Mouse (Mus musculus) neural tube, embryonic 13.5 days (tissue): ENCODE data around the gene 4933405L10Rik. TPM values are rescaled to one million over a fixed set of nuclear protein-coding genes. Genes with fewer than 3 reads are reported as not detected.

Experiments used
- ATAC-seq: fragments of 200-750 bp; cut with Nextera tagmentation; 2 replicates; pipeline ENCODE4 v1.8.0; 2017; ENCODE audit warnings: low read depth, mild to moderate bottlenecking, moderate TSS enrichment, moderate library complexity
- H3K27ac ChIP-seq: fragments of 300-500 bp; sonication (generic); replicated peaks from 2 replicates; pipeline ENCODE4 v1.5.1; 2015; ENCODE audit warnings: moderate library complexity, mild to moderate bottlenecking, inconsistent platforms
- H3K27me3 ChIP-seq: fragments of 300-500 bp; sonication (generic); 2 replicates; pipeline ENCODE4 v1.6.1; 2015; ENCODE audit warnings: mild to moderate bottlenecking, inconsistent platforms
- H3K36me3 ChIP-seq: fragments of 300-500 bp; sonication (generic); 2 replicates; pipeline ENCODE4 v1.6.1; 2015; ENCODE audit warnings: mild to moderate bottlenecking, inconsistent platforms
- H3K4me1 ChIP-seq: fragments of 300-500 bp; sonication (generic); replicated peaks from 2 replicates; pipeline ENCODE4 v1.6.1; 2015; ENCODE audit warnings: inconsistent platforms
- H3K4me2 ChIP-seq: fragments of 300-500 bp; sonication (generic); 2 replicates; pipeline ENCODE4 v1.6.1; 2015; ENCODE audit warnings: inconsistent platforms, mild to moderate bottlenecking, moderate library complexity
- H3K4me3 ChIP-seq: fragments of 300-500 bp; sonication (generic); 2 replicates; pipeline ENCODE4 v1.5.1; 2015; ENCODE audit warnings: mild to moderate bottlenecking, inconsistent platforms
- H3K9ac ChIP-seq: fragments of 300-500 bp; sonication (generic); 2 replicates; pipeline ENCODE4 v1.6.1; 2015; ENCODE audit warnings: moderate library complexity, mild to moderate bottlenecking, inconsistent platforms
- H3K9me3 ChIP-seq: fragments of 300-500 bp; sonication (generic); 2 replicates; pipeline ENCODE4 v1.6.1; 2016; ENCODE audit warnings: inconsistent platforms
- WGBS: fragments of 180-500 bp; shearing (Covaris S2); methylation state at CpG from one replicate; pipeline ENCODE4 v1.1.7; 2015; 5-methylcytosine and 5-hydroxymethylcytosine counted together
- polyA plus RNA-seq: library from polyadenylated mRNA; unstranded; fragments of >200 nt; fragmentation: Nextera tagmentation; extraction: Ambion mirVana; gene quantifications from 2 replicates; pipeline ENCODE4 v1.2.1, GENCODE M21; 2015

Gene 4933405L10Rik
- polyA plus RNA-seq, 1 experiment from 2014 or later = not detected

DNA sequence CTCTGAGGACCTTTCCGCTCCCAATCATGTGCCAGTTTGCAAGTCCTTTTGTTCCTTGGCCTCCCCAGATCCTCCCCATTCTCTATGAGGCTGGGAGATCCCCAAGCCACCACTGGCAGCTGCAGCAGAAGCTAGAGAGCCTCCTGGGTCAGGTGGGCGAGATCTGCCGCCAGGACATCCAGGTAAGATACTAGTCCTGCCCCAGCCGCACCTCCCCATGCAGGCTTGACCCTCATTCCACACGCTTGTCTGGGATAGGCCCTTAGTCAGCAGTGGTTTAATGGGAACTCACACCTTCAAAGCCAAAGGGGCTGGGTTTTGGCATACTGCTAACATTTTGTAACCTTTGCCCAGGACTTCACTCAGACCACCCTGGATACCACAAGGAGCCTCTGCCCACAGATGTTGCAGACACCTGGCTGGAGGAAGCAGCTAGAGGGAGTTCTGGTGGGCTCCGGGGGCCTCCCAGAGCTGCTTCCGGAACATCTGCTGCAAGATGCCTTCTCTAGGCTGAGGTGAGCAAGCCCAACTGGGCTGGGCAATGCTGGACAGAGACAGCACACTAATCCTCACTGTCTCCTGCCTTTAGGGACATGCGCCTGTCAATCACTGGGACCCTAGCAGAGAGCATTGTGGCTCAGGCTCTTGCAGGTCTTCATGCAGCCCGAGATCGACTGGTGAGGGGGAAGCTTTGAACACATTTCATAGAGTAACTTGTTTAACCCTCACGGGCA lies 14.8 kb upstream of the 4933405L10Rik start:
- H3K4me2 ChIP-seq = no peak overlapping the region
- no peaks in the 10 kb centered on the region for H3K27me3 ChIP-seq
- no peak overlapping the region for H3K27ac ChIP-seq
- WGBS = 92% methylated on average over 11 of the region's 11 CpGs
- no peak overlapping the region for H3K4me3 ChIP-seq
- H3K4me1 ChIP-seq = peaks cover 21% of the 10 kb centered on the region
- no peak overlapping the region for H3K9ac ChIP-seq
- ATAC-seq = no peak
- no peaks in the 10 kb centered on the region for H3K9me3 ChIP-seq
- peaks cover 28% of the 10 kb centered on the region for H3K36me3 ChIP-seq

DNA sequence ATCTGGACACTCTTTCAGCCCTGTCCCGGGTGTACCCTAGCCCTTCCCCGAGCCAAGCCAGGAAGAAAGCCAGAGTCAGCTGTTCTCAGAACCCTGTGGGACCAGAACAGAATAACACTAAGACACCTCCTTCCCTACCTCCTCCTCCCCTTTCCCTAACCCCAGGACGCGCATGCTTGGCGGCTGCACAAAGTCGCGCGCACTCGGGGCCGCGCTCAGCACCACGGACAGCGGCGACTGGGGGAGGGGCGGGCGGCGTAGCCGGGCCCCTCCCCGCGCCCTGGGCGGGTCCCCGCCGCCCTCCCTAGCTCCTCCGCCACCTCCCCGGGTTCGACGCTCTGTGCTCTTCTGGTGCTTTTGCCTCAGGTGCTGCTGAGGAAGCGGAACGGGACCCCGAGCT lies 13.8 kb upstream of the 4933405L10Rik start:
- Histone ChIP-seq H3K27ac (peak overlapping the region; percentile 92), H3K4me2 (peak overlapping the region; percentile 82), H3K4me3 (peak overlapping the region; percentile 69), H3K27me3 (no peaks in the 10 kb centered on the region), H3K36me3 (peaks cover 38% of the 10 kb centered on the region), H3K9me3 (no peaks in the 10 kb centered on the region), H3K9ac (peak overlapping the region; percentile 89), H3K4me1 (peaks cover 21% of the 10 kb centered on the region)
- ATAC-seq = peak; percentile 75
- 2% methylated on average over 21 of the region's 30 CpGs for WGBS

DNA sequence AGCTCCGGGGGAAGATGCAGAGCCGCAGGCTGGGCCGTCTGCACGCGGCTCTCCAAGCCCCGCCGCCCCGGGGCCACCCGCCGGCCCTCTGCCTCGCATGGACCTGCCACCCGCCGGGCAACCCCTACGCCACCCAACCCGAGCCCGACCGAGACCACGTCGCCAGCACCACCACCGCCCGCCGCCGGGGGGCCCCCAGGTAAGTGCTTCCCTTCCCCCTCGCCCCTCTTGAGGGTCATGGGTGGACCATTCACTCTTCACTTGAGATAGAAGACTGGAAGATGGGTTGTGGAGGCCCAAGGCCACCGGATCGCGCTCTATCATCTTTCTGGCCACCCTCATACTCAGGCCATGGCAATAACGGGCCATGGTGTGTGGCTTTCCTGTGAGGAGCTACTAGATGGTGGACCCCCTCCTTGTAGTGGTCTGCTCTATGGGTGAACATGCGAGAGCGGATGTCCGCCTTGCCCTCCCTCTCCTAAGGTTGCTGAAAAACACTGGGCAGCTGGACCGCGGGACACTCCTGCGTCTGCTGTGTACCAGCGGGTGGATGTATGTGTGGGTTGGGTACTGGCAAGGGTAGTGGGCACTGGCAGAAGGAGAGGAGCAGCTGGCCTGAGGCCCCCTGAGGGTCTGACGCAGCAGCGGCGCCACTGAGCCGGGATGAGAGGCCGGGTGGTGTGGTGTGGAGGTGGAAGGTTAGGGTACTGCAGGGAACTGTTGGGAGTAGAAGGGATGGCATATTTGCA lies 13.2 kb upstream of the 4933405L10Rik start:
- no peaks in the 10 kb centered on the region for H3K9me3 ChIP-seq
- H3K9ac ChIP-seq = peak overlapping the region; percentile 89
- peaks cover 41% of the 10 kb centered on the region for H3K36me3 ChIP-seq
- H3K27me3 ChIP-seq = no peaks in the 10 kb centered on the region
- H3K4me2 ChIP-seq = peak overlapping the region; percentile 82
- 6% methylated on average over 40 of the region's 40 CpGs for WGBS
- peak overlapping the region; percentile 92 for H3K27ac ChIP-seq
- peaks cover 21% of the 10 kb centered on the region for H3K4me1 ChIP-seq
- H3K4me3 ChIP-seq = peak overlapping the region; percentile 69
- peak; percentile 49 for ATAC-seq

GRCm38 (mm10) chr8:105695080-105695780 lies 12.2 kb upstream of the 4933405L10Rik start:
- Histone ChIP-seq H3K4me2 (peak overlapping the region; percentile 82), H3K36me3 (peaks cover 41% of the 10 kb centered on the region), H3K9ac (peak overlapping the region; percentile 89), H3K9me3 (no peaks in the 10 kb centered on the region), H3K4me3 (peak overlapping the region; percentile 69), H3K27me3 (no peaks in the 10 kb centered on the region), H3K27ac (peak overlapping the region; percentile 92; the same call in 1 of the 2 replicates), H3K4me1 (peaks cover 30% of the 10 kb centered on the region)
- ATAC-seq = no peak
- 85% methylated on average over 30 of the region's 30 CpGs for WGBS

DNA sequence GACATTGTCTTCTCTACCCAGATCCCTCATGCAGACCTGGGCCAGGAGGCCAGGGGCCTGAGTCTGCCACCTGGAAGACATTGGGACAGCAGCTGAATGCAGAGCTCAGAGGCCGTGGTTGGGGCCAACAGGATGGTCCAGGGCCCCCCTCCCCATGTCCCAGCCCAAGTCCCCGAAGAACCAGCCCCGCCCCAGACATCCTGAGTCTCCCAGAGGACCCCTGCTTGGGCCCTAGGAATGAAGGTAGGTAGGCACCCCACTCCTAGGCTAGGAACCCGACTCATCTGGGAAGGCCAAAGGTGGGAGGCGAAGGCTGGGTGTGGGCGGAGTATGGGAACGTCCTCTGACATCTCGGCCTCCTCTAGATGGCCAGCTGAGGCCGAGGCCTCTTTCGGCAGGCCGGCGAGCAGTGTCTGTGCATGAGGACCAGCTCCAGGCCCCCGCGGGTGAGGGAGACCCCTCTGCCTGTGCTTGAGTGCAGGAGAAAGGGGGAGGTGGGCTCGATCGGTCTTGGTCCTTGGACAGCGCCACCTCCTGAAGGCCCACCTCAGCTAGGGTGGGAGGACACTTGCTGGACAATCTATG lies 10.2 kb upstream of the 4933405L10Rik start:
- no peak for ATAC-seq
- peaks cover 41% of the 10 kb centered on the region for H3K36me3 ChIP-seq
- H3K9me3 ChIP-seq = no peaks in the 10 kb centered on the region
- no peak overlapping the region for H3K27ac ChIP-seq
- H3K4me3 ChIP-seq = no peak overlapping the region
- 90% methylated on average over 17 of the region's 17 CpGs for WGBS
- H3K4me1 ChIP-seq = peaks cover 40% of the 10 kb centered on the region
- H3K9ac ChIP-seq = no peak overlapping the region
- H3K27me3 ChIP-seq = no peaks in the 10 kb centered on the region
- no peak overlapping the region for H3K4me2 ChIP-seq

DNA sequence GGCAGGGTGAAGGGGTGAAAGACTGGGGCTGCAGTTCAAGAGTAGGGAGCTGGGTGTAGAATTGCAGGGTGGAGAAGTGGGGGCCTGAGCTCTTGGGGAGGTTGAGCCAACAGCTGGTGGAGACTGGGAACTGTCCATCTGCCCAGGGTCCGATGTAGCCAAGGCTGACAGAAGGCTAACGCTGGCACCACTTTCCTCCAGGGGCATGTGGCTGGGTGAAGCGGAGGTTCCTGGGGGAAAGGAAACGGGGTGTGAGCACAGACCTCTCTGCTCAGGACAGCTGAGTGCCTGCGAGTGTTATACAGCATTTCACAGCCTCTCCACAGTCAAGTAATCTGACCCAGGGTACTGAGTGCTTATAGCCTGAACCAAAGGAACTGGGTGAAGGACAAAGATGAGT lies 8.7 kb upstream of the 4933405L10Rik start:
- no peak overlapping the region for H3K4me3 ChIP-seq
- no peak overlapping the region for H3K9ac ChIP-seq
- peaks cover 44% of the 10 kb centered on the region for H3K4me1 ChIP-seq
- peaks cover 46% of the 10 kb centered on the region for H3K36me3 ChIP-seq
- no peak overlapping the region for H3K27ac ChIP-seq
- ATAC-seq = no peak
- no peaks in the 10 kb centered on the region for H3K9me3 ChIP-seq
- WGBS = 93% methylated on average over 5 of the region's 5 CpGs
- no peaks in the 10 kb centered on the region for H3K27me3 ChIP-seq
- H3K4me2 ChIP-seq = no peak overlapping the region

GRCm38 (mm10) chr8:105699488-105700215 lies 7.8 kb upstream of the 4933405L10Rik start:
- WGBS = 87% methylated on average over 11 of the region's 11 CpGs
- no peak overlapping the region for H3K27ac ChIP-seq
- no peaks in the 10 kb centered on the region for H3K27me3 ChIP-seq
- H3K9me3 ChIP-seq = no peaks in the 10 kb centered on the region
- peak overlapping the region; percentile 96 for H3K4me2 ChIP-seq
- H3K4me1 ChIP-seq = peaks cover 35% of the 10 kb centered on the region
- peak overlapping the region; percentile 67 for H3K4me3 ChIP-seq
- no peak for ATAC-seq
- H3K36me3 ChIP-seq = peaks cover 54% of the 10 kb centered on the region
- peak overlapping the region; percentile 79 for H3K9ac ChIP-seq

- peak overlapping the region; percentile 96 for H3K4me2 ChIP-seq
- ATAC-seq = peak; percentile 61
- H3K36me3 ChIP-seq = peaks cover 50% of the 10 kb centered on the region
- WGBS = under 1% methylated on average over 21 of the region's 21 CpGs
- peak overlapping the region; percentile 94 for H3K27ac ChIP-seq
- peak overlapping the region; percentile 67 for H3K4me3 ChIP-seq
- no peaks in the 10 kb centered on the region for H3K9me3 ChIP-seq
- no peaks in the 10 kb centered on the region for H3K27me3 ChIP-seq
- peak overlapping the region; percentile 79 for H3K9ac ChIP-seq
- H3K4me1 ChIP-seq = peaks cover 26% of the 10 kb centered on the region
These were observed 6.9 kb upstream of the 4933405L10Rik start for GRCm38 (mm10) chr8:105700566-105700965.

DNA sequence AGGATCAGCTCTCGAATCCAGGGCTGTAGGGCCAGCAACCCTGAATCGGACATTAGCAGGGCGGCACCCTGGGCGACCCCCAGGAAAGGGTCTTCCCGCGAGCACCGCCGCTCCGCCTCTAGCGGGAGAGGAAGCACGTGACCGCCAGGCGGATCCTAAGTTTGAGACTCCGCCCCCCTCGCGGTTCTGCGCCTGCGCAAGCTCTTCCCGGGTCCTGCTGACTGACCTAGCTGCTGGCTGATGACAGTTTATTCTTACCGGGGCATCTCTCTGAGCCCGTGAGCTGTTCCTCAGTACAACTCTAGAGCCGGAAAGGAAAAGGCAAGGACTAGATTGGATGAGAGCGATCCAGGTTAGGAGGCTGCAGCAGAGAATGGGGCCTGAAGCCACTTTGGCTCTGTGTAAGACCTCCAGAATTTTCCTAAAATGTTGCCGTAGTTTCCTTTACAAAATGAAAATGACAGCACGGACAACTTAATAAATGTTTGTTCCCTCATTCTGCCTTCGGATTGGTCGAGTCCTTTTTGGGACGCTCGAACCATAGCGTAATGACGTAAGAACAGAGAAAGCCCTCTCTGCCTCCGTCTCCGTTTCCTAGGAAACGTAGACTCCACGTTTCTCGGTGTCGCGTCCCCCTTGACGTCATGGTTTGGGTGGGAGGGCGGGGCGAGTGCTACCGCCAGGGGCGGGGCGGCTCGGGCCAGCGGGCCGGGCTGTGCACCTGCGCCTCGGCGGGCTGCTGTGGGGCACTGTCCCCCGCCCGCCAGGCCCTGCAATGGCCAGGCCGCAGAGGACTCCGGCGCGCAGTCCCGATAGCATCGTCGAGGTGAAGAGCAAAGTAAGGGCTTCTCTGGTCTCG lies 6.3 kb upstream of the 4933405L10Rik start, which contains the start of the genes Acd and Pard6a:
TSS of gene Acd (minus strand) at position 137 of the 859 bp plus-strand sequence.
TSS of gene Pard6a (plus strand) at position 183 of the 859 bp plus-strand sequence.
- H3K27ac ChIP-seq = peak within 1 kb of the TSS; percentile 94
- peak; percentile 81 for ATAC-seq
- H3K9me3 ChIP-seq = no peaks in the 10 kb centered on the region
- peaks cover 24% of the 10 kb centered on the region for H3K4me1 ChIP-seq
- H3K4me3 ChIP-seq = peak within 1 kb of the TSS; percentile 67
- under 1% methylated on average over 59 of the region's 60 CpGs for WGBS
- H3K9ac ChIP-seq = peak within 1 kb of the TSS; percentile 79
- H3K36me3 ChIP-seq = peaks cover 44% of the 10 kb centered on the region
- H3K27me3 ChIP-seq = no peaks in the 10 kb centered on the region
- peak within 1 kb of the TSS; percentile 96 for H3K4me2 ChIP-seq

- 35% methylated on average over 18 of the region's 18 CpGs for WGBS
- H3K27ac ChIP-seq = peak overlapping the region; percentile 94
These were observed 5.5 kb upstream of the 4933405L10Rik start for GRCm38 (mm10) chr8:105702001-105702401.

More at GRCm38 (mm10) chr8:105702001-105702401, 5.5 kb upstream of the 4933405L10Rik start:
- Histone ChIP-seq H3K9me3 (no peaks in the 10 kb centered on the region), H3K4me2 (peak overlapping the region; percentile 96), H3K36me3 (peaks cover 36% of the 10 kb centered on the region), H3K4me1 (peaks cover 32% of the 10 kb centered on the region), H3K4me3 (peak overlapping the region; percentile 67), H3K9ac (peak overlapping the region; percentile 79), H3K27me3 (no peaks in the 10 kb centered on the region)
- peak; percentile 13; the same call in 1 of the 2 replicates for ATAC-seq
